Mouse (Mus musculus) thymus, postnatal 14 days (tissue): Measurements from ENCODE around the gene Plekhd1.

Experiments used
- DNase-seq: peaks from one replicate; pipeline ENCODE4 v3.0.0; 2021

The Plekhd1 gene

GRCm38 (mm10) chr12:80692269-80692972 lies at the start of gene Plekhd1:
Gene Plekhd1 (plus strand): TSS chr12:80692591.
- peak; percentile 16 for DNase-seq

GRCm38 (mm10) chr12:80642725-80643692 lies 49.4 kb upstream of the Plekhd1 start:
- peak; percentile 75 for DNase-seq

- DNase-seq, result peak; percentile 93
Observed at GRCm38 (mm10) chr12:80643693-80644505, 48.5 kb upstream of the Plekhd1 start, which contains the start of the genes Slc39a9 and Erh. Gene Slc39a9 (plus strand): TSS chr12:80643883. Gene Erh (minus strand): TSS chr12:80644341.

GRCm38 (mm10) chr12:80644506-80644868 lies 47.9 kb upstream of the Plekhd1 start:
- no peak for DNase-seq

GRCm38 (mm10) chr12:80646377-80646776 lies 46.0 kb upstream of the Plekhd1 start:
- no peak for DNase-seq

GRCm38 (mm10) chr12:80653951-80654658 lies 38.3 kb upstream of the Plekhd1 start:
- no peak for DNase-seq

- DNase-seq, result no peak
Observed at GRCm38 (mm10) chr12:80654659-80655025, 37.7 kb upstream of the Plekhd1 start.

GRCm38 (mm10) chr12:80658661-80659060 lies 33.7 kb upstream of the Plekhd1 start:
- no peak for DNase-seq

GRCm38 (mm10) chr12:80662322-80662721 lies 30.1 kb upstream of the Plekhd1 start:
- no peak for DNase-seq

GRCm38 (mm10) chr12:80663935-80664334 lies 28.5 kb upstream of the Plekhd1 start:
- DNase-seq, result no peak

GRCm38 (mm10) chr12:80668391-80668790 lies 24.0 kb upstream of the Plekhd1 start:
- no peak for DNase-seq

GRCm38 (mm10) chr12:80673170-80673569 lies 19.2 kb upstream of the Plekhd1 start:
- peak; percentile 60 for DNase-seq

- peak; percentile 12 for DNase-seq
Observed at GRCm38 (mm10) chr12:80681340-80681739, 11.1 kb upstream of the Plekhd1 start.

GRCm38 (mm10) chr12:80683554-80683953 lies 8.8 kb upstream of the Plekhd1 start:
- DNase-seq, result no peak

- DNase-seq, result no peak
Observed at GRCm38 (mm10) chr12:80684316-80684715, 8.1 kb upstream of the Plekhd1 start.

- no peak for DNase-seq
Observed at GRCm38 (mm10) chr12:80687788-80688211, 4.6 kb upstream of the Plekhd1 start.

GRCm38 (mm10) chr12:80689696-80690095 lies 2.7 kb upstream of the Plekhd1 start:
- DNase-seq, result no peak

- no peak for DNase-seq
Observed at GRCm38 (mm10) chr12:80691671-80692091, 710 bp upstream of the Plekhd1 start.

- no peak for DNase-seq
Observed at GRCm38 (mm10) chr12:80693700-80694099, 1.3 kb downstream of the Plekhd1 start.

- DNase-seq, result no peak
Observed at GRCm38 (mm10) chr12:80695004-80695403, 2.6 kb downstream of the Plekhd1 start.

- no peak for DNase-seq
Observed at GRCm38 (mm10) chr12:80698526-80699143, 6.2 kb downstream of the Plekhd1 start.

GRCm38 (mm10) chr12:80699144-80699531 lies 6.7 kb downstream of the Plekhd1 start:
- DNase-seq, result no peak
